Mouse (Mus musculus) cerebellum, adult 2 months (tissue): ENCODE measurements around the gene Ndufa6.

ENCODE experiments used
- CTCF ChIP-seq: fragments of 200-500 bp; IDR thresholded peaks from 2 replicates; pipeline ENCODE4 v1.5.1; 2011; ENCODE audit warnings: low read depth, mild to moderate bottlenecking, control low read depth, low read length, moderate library complexity, borderline replicate concordance; ENCODE audit not compliant: insufficient read depth
- POLR2A ChIP-seq: fragments of 200-500 bp; IDR thresholded peaks from 2 replicates; pipeline ENCODE4 v1.6.1; 2011; ENCODE audit warnings: low read length, control low read depth, borderline replicate concordance; ENCODE audit not compliant: insufficient read depth

DNA sequence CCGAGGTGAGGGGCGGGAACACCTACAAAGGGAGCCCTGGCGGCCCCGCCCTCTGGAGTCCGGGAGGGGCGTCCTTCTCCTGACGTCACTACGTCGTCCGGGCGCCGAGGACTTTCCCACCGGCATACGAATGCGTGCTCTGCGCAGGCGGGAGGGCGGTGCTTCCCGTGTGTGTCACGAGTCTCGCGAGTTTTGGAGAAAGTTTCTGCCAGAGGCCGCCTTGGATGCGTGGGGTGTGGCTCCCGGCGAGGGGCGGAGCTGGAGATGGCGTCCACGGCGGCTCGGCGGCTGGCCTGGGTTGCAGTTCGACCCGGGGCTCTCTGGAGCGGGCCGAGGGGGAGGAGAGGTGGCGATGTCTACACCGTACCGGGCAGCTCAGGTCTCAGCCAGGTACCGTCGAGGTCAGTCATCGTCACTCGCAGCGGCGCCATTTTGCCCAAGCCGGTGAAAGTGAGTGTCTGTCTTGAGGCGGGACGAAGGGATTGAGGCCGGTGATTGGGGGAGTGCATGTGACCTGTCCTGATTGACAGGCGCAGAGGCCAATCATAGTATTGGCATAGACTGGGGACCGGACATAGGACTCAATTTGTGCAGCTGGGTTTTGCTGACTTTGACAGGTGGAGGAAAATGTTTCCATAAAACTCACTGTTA is 8.2 kb downstream of the Ndufa6 start:
- no peak for TF ChIP-seq CTCF
- peak; percentile 68 for TF ChIP-seq POLR2A
